Mouse (Mus musculus): ENCODE results near the gene Ntrk3.

Ntrk3 gene

GRCm38 (mm10) chr7:78520243-78520927, 217.4 kb downstream of the Ntrk3 start:
- no peak for DNase-seq (ENCODE audit: low spot score in 2 of 2)

GRCm38 (mm10) chr7:78519689-78520088, 218.1 kb downstream of the Ntrk3 start:
- no peak for DNase-seq (ENCODE audit: low spot score in 2 of 2)

- DNase-seq (ENCODE audit: low spot score in 2 of 2), result no peak
These were observed 218.9 kb downstream of the Ntrk3 start for GRCm38 (mm10) chr7:78518760-78519363.

- DNase-seq (ENCODE audit: low spot score in 2 of 2), result no peak
These were observed 222.7 kb downstream of the Ntrk3 start for GRCm38 (mm10) chr7:78515042-78515609.

- no peak for DNase-seq (ENCODE audit: low spot score in 2 of 2)
These were observed 230.7 kb downstream of the Ntrk3 start for GRCm38 (mm10) chr7:78507032-78507611.

GRCm38 (mm10) chr7:78500863-78501262, 236.9 kb downstream of the Ntrk3 start:
- DNase-seq (ENCODE audit: low spot score in 2 of 2), result no peak

GRCm38 (mm10) chr7:78499970-78500369, 237.8 kb downstream of the Ntrk3 start:
- no peak for DNase-seq (ENCODE audit: low spot score in 2 of 2)

GRCm38 (mm10) chr7:78498356-78498755, 239.5 kb downstream of the Ntrk3 start:
- DNase-seq (ENCODE audit: low spot score in 2 of 2), result no peak

- DNase-seq (ENCODE audit: low spot score in 2 of 2), result no peak
These were observed 240.0 kb downstream of the Ntrk3 start for GRCm38 (mm10) chr7:78497819-78498218.

- DNase-seq (ENCODE audit: low spot score in 2 of 2), result no peak
These were observed 244.2 kb downstream of the Ntrk3 start for GRCm38 (mm10) chr7:78493591-78493990.

- DNase-seq (ENCODE audit: low spot score in 2 of 2), result no peak
These were observed 246.6 kb downstream of the Ntrk3 start for GRCm38 (mm10) chr7:78491176-78491575.

- no peak for DNase-seq (ENCODE audit: low spot score in 2 of 2)
These were observed 253.5 kb downstream of the Ntrk3 start for GRCm38 (mm10) chr7:78484290-78484689.

- DNase-seq (ENCODE audit: low spot score in 2 of 2), result no peak
These were observed 254.1 kb downstream of the Ntrk3 start for GRCm38 (mm10) chr7:78483729-78484128.

- DNase-seq (ENCODE audit: low spot score in 2 of 2), result no peak
These were observed 254.8 kb downstream of the Ntrk3 start for GRCm38 (mm10) chr7:78483061-78483460.

- no peak for DNase-seq (ENCODE audit: low spot score in 2 of 2)
These were observed 258.9 kb downstream of the Ntrk3 start for GRCm38 (mm10) chr7:78478881-78479280.

GRCm38 (mm10) chr7:78471755-78472154, 266.1 kb downstream of the Ntrk3 start:
- no peak for DNase-seq (ENCODE audit: low spot score in 2 of 2)

GRCm38 (mm10) chr7:78471270-78471669, 266.5 kb downstream of the Ntrk3 start:
- DNase-seq (ENCODE audit: low spot score in 2 of 2), result no peak

- no peak for DNase-seq (ENCODE audit: low spot score in 2 of 2)
These were observed 275.2 kb downstream of the Ntrk3 start for GRCm38 (mm10) chr7:78462605-78463004.

- DNase-seq (ENCODE audit: low spot score in 2 of 2), result no peak
These were observed 278.8 kb downstream of the Ntrk3 start for GRCm38 (mm10) chr7:78459021-78459420.

GRCm38 (mm10) chr7:78451666-78452065, 286.1 kb downstream of the Ntrk3 start:
- DNase-seq (ENCODE audit: low spot score in 2 of 2), result no peak

- DNase-seq (ENCODE audit: low spot score in 2 of 2), result no peak
These were observed 287.8 kb downstream of the Ntrk3 start for GRCm38 (mm10) chr7:78449909-78450592.

GRCm38 (mm10) chr7:78448841-78449240, 289.0 kb downstream of the Ntrk3 start:
- no peak for DNase-seq (ENCODE audit: low spot score in 2 of 2)
